31 mouse cellular contexts compared by ENCODE assay signal in the genomic region with DNA sequence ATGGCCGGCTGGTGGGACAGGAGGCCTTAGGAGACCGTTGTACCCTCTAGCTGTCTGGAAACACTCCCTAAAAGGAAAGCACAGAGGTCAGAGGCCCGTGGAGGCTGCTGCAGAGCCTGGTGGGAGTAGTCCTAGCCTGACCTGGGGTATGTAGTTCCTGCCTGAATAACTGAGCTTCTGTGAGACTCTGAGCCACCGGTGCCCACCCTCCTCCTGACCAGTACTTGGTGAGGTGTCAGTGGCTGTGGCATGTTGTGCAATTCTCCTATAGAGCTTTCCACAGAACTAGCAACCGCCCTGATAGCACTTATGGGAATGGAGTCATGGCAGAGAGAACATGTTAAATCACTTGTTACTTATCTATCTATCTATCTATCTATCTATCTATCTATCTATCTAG. TPM values are rescaled to one million over a fixed set of nuclear protein-coding genes. Genes with fewer than 3 reads are reported as not detected.
DNase-seq lines count a peak whose midpoint lies in the region; ATAC-seq and TF ChIP-seq lines count a peak whose summit lies in the region.
"Had no signal": no experiment of that assay in that cellular context is flagged by ENCODE, and none has a peak within 500 bp of the region (broad histone marks: within the 10 kb centered on the region; RNA-seq: fewer than 3 reads in every experiment).

No protein-coding gene starts in this region.

- H3K9me3 ChIP-seq in MEL (replicated peaks; ENCODE audit: insufficient read depth, low read length), result no peaks in the 10 kb centered on the region
- H3K9me3 ChIP-seq: embryonic facial prominence, embryonic 13.5 days; embryonic facial prominence, embryonic 15.5 days; forebrain, embryonic 13.5 days; forebrain, embryonic 15.5 days; G1E had no signal

- H3K9ac ChIP-seq in MEL (ENCODE audit: control insufficient read depth, low read depth, low read length, poor library complexity, severe bottlenecking), result no peak overlapping the region
- H3K9ac ChIP-seq: embryonic facial prominence, embryonic 13.5 days; embryonic facial prominence, embryonic 15.5 days; forebrain, embryonic 13.5 days; forebrain, embryonic 15.5 days; forebrain, postnatal 0 days had no signal

- peak; percentile 62 for ATAC-seq in granulocyte monocyte progenitor cell, adult 5-6 weeks (replicated peaks; ENCODE audit: poor library complexity, severe bottlenecking)
- ATAC-seq in megakaryocyte progenitor cell, adult 5-6 weeks (replicated peaks; ENCODE audit: poor library complexity), result peak; percentile 52
- ATAC-seq: CD4-positive, CD25-positive, alpha-beta regulatory T cell, adult 4 months; forebrain, embryonic 13.5 days; forebrain, embryonic 15.5 days; forebrain, postnatal 0 days had no signal

- TF ChIP-seq EP300 in MEL (IDR thresholded peaks at IDR 0.05; ENCODE audit: low read depth in 1 of 2, low read length in 2 of 2), result no peak

- H3K79me3 ChIP-seq in C2C12 (ENCODE audit: low read depth), result no peaks in the 10 kb centered on the region

- no peak overlapping the region for H3K4me3 ChIP-seq in C2C12 (ENCODE audit: insufficient read depth, poor library complexity, severe bottlenecking)
- H3K4me3 ChIP-seq in MEL (ENCODE audit: control insufficient read depth in 1 of 2, insufficient read depth in 1 of 2, low read depth in 2 of 2, low read length in 2 of 2), result no peak overlapping the region
- H3K4me3 ChIP-seq: embryonic facial prominence, embryonic 13.5 days; embryonic facial prominence, embryonic 15.5 days; erythroblast, embryonic 14.5 days; forebrain, embryonic 13.5 days; forebrain, embryonic 15.5 days had no signal

- H3K27me3 ChIP-seq in C2C12 (ENCODE audit: control insufficient read depth, insufficient read depth, insufficient read length), result peaks cover 24% of the 10 kb centered on the region
- H3K27me3 ChIP-seq in MEL (ENCODE audit: control insufficient read depth in 1 of 2, insufficient read depth in 2 of 2, low read length in 2 of 2), result no peaks in the 10 kb centered on the region
- H3K27me3 ChIP-seq: embryonic facial prominence, embryonic 13.5 days; embryonic facial prominence, embryonic 15.5 days; forebrain, embryonic 13.5 days; forebrain, embryonic 15.5 days had no signal

- DNase-seq in MEL (ENCODE audit: low read depth, low spot score), result no peak
- no peak for DNase-seq in urinary bladder, postnatal 10 days (ENCODE audit: low spot score)
- no peak for DNase-seq in frontal cortex, adult 2 months (ENCODE audit: extremely low spot score in 1 of 2, low spot score in 1 of 2)
- DNase-seq in lung, postnatal 36 days, result no peak
- DNase-seq: adrenal gland, adult 2 months; adrenal gland, postnatal 10 days; adrenal gland, postnatal 25 days; cerebellum, adult 11 months; cerebellum, adult 18-20 months; cerebellum, adult 8-10 months; cerebellum, adult 9-11 months; cerebellum, postnatal 14 days; cerebellum, postnatal 36 days; embryo, embryonic 11 days; forebrain, postnatal 0 days had no signal

- TF ChIP-seq POLR2A in MEL (IDR thresholded peaks at IDR 0.05; ENCODE audit: control insufficient read depth in 1 of 2, insufficient read depth in 1 of 2, low read depth in 1 of 2, low read length in 2 of 2, poor library complexity in 1 of 2), result peak in 1 of 2 experiments; percentile 24; a peak in 1 of 4 replicates

- H3ac ChIP-seq in C2C12 (ENCODE audit: control insufficient read depth, insufficient read length, low read depth), result no peak overlapping the region

- H3K4me1 ChIP-seq in MEL (ENCODE audit: control insufficient read depth in 1 of 2, insufficient read depth in 2 of 2, low read length in 2 of 2), result no peaks in the 10 kb centered on the region
- H3K4me1 ChIP-seq: embryonic facial prominence, embryonic 13.5 days; embryonic facial prominence, embryonic 15.5 days; forebrain, embryonic 13.5 days; forebrain, embryonic 15.5 days had no signal

- H3K27ac ChIP-seq in MEL (ENCODE audit: control insufficient read depth, low read depth, low read length), result no peak overlapping the region
- H3K27ac ChIP-seq: embryonic facial prominence, embryonic 13.5 days; embryonic facial prominence, embryonic 15.5 days; forebrain, embryonic 13.5 days; forebrain, embryonic 15.5 days had no signal

- no peaks in the 10 kb centered on the region for H3K79me2 ChIP-seq in C2C12 (ENCODE audit: control insufficient read depth, insufficient read depth)
- no peaks in the 10 kb centered on the region for H3K79me2 ChIP-seq in MEL (ENCODE audit: control insufficient read depth, insufficient read depth, low read length, poor library complexity)

- H3K36me3 ChIP-seq in C2C12 (ENCODE audit: control insufficient read depth, insufficient read depth) (no peaks in the 10 kb centered on the region), MEL (ENCODE audit: control insufficient read depth in 1 of 2, insufficient read depth in 2 of 2, low read length in 2 of 2) (peaks cover 0 to 2% of the 10 kb centered on the region in 2 experiments; a peak in 1 of 4 replicates)
- H3K36me3 ChIP-seq: embryonic facial prominence, embryonic 13.5 days; embryonic facial prominence, embryonic 15.5 days; forebrain, embryonic 15.5 days; G1E had no signal

- TF ChIP-seq RAD21 in MEL (IDR thresholded peaks at IDR 0.05; ENCODE audit: low read depth, low read length), result no peak

- TF ChIP-seq CTCF in C2C12 (IDR thresholded peaks at IDR 0.05; ENCODE audit: control insufficient read depth, insufficient read depth, insufficient read length), result no peak
- TF ChIP-seq CTCF in MEL (IDR thresholded peaks at IDR 0.05 in 2 of 3, conservative IDR thresholded peaks at IDR 0.05 in 1 of 3; ENCODE audit: control insufficient read depth in 1 of 3, insufficient read depth in 1 of 3, low read depth in 2 of 3, low read length in 3 of 3, poor library complexity in 1 of 3, severe bottlenecking in 1 of 3), result no peak

TF ChIP-seq in C2C12, 6 proteins besides CTCF, POLR2A, EP300 and RAD21:
- TF ChIP-seq MYOG (IDR thresholded peaks at IDR 0.05; ENCODE audit: control insufficient read depth, extremely low read depth, insufficient read length) (no peak), CEBPB (IDR thresholded peaks at IDR 0.05; ENCODE audit: low read depth) (peak; percentile 13)

TF ChIP-seq in MEL, 35 proteins besides CTCF, POLR2A, EP300 and RAD21:
- TF ChIP-seq MXI1 (IDR thresholded peaks at IDR 0.05; ENCODE audit: low read depth, low read length) (no peak), MYB (IDR thresholded peaks at IDR 0.05; ENCODE audit: low read depth, low read length) (0 out of 2 replicates have a peak, but pooled peaks have one; percentile 25), CHD2 (IDR thresholded peaks at IDR 0.05; ENCODE audit: low read length) (no peak), POLR2AphosphoS2 (IDR thresholded peaks at IDR 0.05; ENCODE audit: low read length) (peak; percentile 78), E2F4 (IDR thresholded peaks at IDR 0.05; ENCODE audit: borderline replicate concordance, low read depth, low read length) (no peak)
TF ChIP-seq in MEL: peak in this region for 2.

RNA-seq across cellular contexts. Expression of gene Sectm1a, which starts 5.4 kb away (rescaled TPM):
- polyA plus RNA-seq in C2C12 (2012; fragmentation: generic; extraction: Trizol), result not detected
- 19.8 and 22.0 TPM in 2 replicates for total RNA-seq in MEL (2012; rRNA removed)
- polyA plus RNA-seq in MEL (2012; ENCODE audit: insufficient read depth in 1 of 2, insufficient read length in 2 of 2, low read depth in 1 of 2, low replicate concordance in 2 of 2, missing spikeins in 1 of 2), result 10 to 100 TPM in 1 of 2 experiments, not detected in 1; 22.3 TPM
- total RNA-seq in granulocyte monocyte progenitor cell, adult 5-6 weeks (2014; fragmentation: Nextera tagmentation), result not detected in 2 replicates
- total RNA-seq in granulocyte monocyte progenitor cell, adult 5-6 weeks (2017), result not detected in 2 replicates
- total RNA-seq in megakaryocyte progenitor cell, adult 5-6 weeks (2015), result not detected in 2 replicates
- total RNA-seq in megakaryocyte progenitor cell, adult 5-6 weeks (2017), result not detected in 2 replicates
- 0.08 TPM in 1 of 2 replicates, not detected in the other for polyA plus RNA-seq in frontal cortex, adult 2 months (2012; rRNA removed)
- total RNA-seq: adrenal gland, adult 2 months; adrenal gland, postnatal 25 days; common myeloid progenitor, adult 5-6 weeks; forebrain, postnatal 0 days had no signal
- polyA plus RNA-seq: brain, embryonic 14.5 days; CD4-positive, CD25-positive, alpha-beta regulatory T cell, adult 4 months; embryonic facial prominence, embryonic 11.5 days; erythroblast, embryonic 14.5 days; forebrain, embryonic 11.5 days; forebrain, embryonic 13.5 days; forebrain, embryonic 15.5 days; forebrain, postnatal 0 days; G1E had no signal

RNA-seq across cellular contexts. Expression of gene Sectm1b, which starts 12.3 kb away (rescaled TPM):
- polyA plus RNA-seq in C2C12 (2012; fragmentation: generic; extraction: Trizol) (not detected), MEL (2012; ENCODE audit: insufficient read depth in 1 of 2, insufficient read length in 2 of 2, low read depth in 1 of 2, low replicate concordance in 2 of 2, missing spikeins in 1 of 2) (under 1 TPM in 1 of 2 experiments, not detected in 1; 0.14 TPM)
- not detected in 2 replicates for total RNA-seq in MEL (2012; rRNA removed)
- not detected in 2 replicates for total RNA-seq in granulocyte monocyte progenitor cell, adult 5-6 weeks (2014; fragmentation: Nextera tagmentation)
- not detected in 2 replicates for total RNA-seq in granulocyte monocyte progenitor cell, adult 5-6 weeks (2017)
- not detected in 2 replicates for total RNA-seq in megakaryocyte progenitor cell, adult 5-6 weeks (2015)
- total RNA-seq in megakaryocyte progenitor cell, adult 5-6 weeks (2017), result not detected in 2 replicates
- not detected in 2 replicates for polyA plus RNA-seq in frontal cortex, adult 2 months (2012; rRNA removed)
- total RNA-seq: adrenal gland, adult 2 months; adrenal gland, postnatal 10 days; adrenal gland, postnatal 25 days; CH12.LX; common myeloid progenitor, adult 5-6 weeks; forebrain, postnatal 0 days had no signal
- polyA plus RNA-seq: adrenal gland, adult 2 months; brain, embryonic 14.5 days; CD4-positive, CD25-positive, alpha-beta regulatory T cell, adult 4 months; embryonic facial prominence, embryonic 11.5 days; erythroblast, embryonic 14.5 days; forebrain, embryonic 11.5 days; forebrain, embryonic 13.5 days; forebrain, embryonic 15.5 days; forebrain, postnatal 0 days; G1E had no signal

RNA-seq across cellular contexts. Expression of gene Cd7, which starts 36.4 kb away (rescaled TPM):
- polyA plus RNA-seq in C2C12 (2012; fragmentation: generic; extraction: Trizol) (not detected), MEL (2012; ENCODE audit: insufficient read depth in 1 of 2, insufficient read length in 2 of 2, low read depth in 1 of 2, low replicate concordance in 2 of 2, missing spikeins in 1 of 2) (under 1 TPM in 1 of 2 experiments, not detected in 1; 0.33 TPM)
- 0.39 and 0.58 TPM in 2 replicates for total RNA-seq in MEL (2012; rRNA removed)
- total RNA-seq in granulocyte monocyte progenitor cell, adult 5-6 weeks (2014; fragmentation: Nextera tagmentation), result 6.1 TPM in 1 of 2 replicates, not detected in the other
- total RNA-seq in granulocyte monocyte progenitor cell, adult 5-6 weeks (2017), result not detected in 2 replicates
- total RNA-seq in megakaryocyte progenitor cell, adult 5-6 weeks (2015), result 0.44 and 0.59 TPM in 2 replicates
- total RNA-seq in megakaryocyte progenitor cell, adult 5-6 weeks (2017), result 0.29 TPM in 1 of 2 replicates, not detected in the other
- 1.5 and 1.8 TPM in 2 replicates for polyA plus RNA-seq in frontal cortex, adult 2 months (2012; rRNA removed)
- total RNA-seq: adrenal gland, postnatal 25 days; forebrain, postnatal 0 days; G1E had no signal
- polyA plus RNA-seq: embryonic facial prominence, embryonic 11.5 days; erythroblast, embryonic 14.5 days; forebrain, embryonic 11.5 days; forebrain, embryonic 13.5 days; forebrain, embryonic 15.5 days; forebrain, postnatal 0 days; G1E had no signal

RNA-seq across cellular contexts. Expression of gene Tex19.2, which starts 42.8 kb away (rescaled TPM):
- 0.04 TPM for polyA plus RNA-seq in C2C12 (2012; fragmentation: generic; extraction: Trizol)
- 44.7 and 45.7 TPM in 2 replicates for total RNA-seq in MEL (2012; rRNA removed)
- 10 to 100 TPM in 1 of 2 experiments, not detected in 1; 34.5 TPM for polyA plus RNA-seq in MEL (2012; ENCODE audit: insufficient read depth in 1 of 2, insufficient read length in 2 of 2, low read depth in 1 of 2, low replicate concordance in 2 of 2, missing spikeins in 1 of 2)
- not detected in 2 replicates for total RNA-seq in granulocyte monocyte progenitor cell, adult 5-6 weeks (2014; fragmentation: Nextera tagmentation)
- total RNA-seq in granulocyte monocyte progenitor cell, adult 5-6 weeks (2017), result not detected in 2 replicates
- total RNA-seq in megakaryocyte progenitor cell, adult 5-6 weeks (2015), result not detected in 2 replicates
- 0.71 TPM in 1 of 2 replicates, not detected in the other for total RNA-seq in megakaryocyte progenitor cell, adult 5-6 weeks (2017)
- polyA plus RNA-seq in frontal cortex, adult 2 months (2012; rRNA removed), result not detected in 2 replicates
- total RNA-seq: adrenal gland, adult 2 months; adrenal gland, postnatal 10 days; adrenal gland, postnatal 25 days; adrenal gland, postnatal 4 days; common myeloid progenitor, adult 5-6 weeks; forebrain, postnatal 0 days had no signal
- polyA plus RNA-seq: adrenal gland, adult 2 months; brain, embryonic 14.5 days; CD4-positive, CD25-positive, alpha-beta regulatory T cell, adult 4 months; embryonic facial prominence, embryonic 11.5 days; embryonic facial prominence, embryonic 13.5 days; embryonic facial prominence, embryonic 15.5 days; erythroblast, embryonic 14.5 days; forebrain, embryonic 11.5 days; forebrain, embryonic 13.5 days; forebrain, embryonic 15.5 days; forebrain, postnatal 0 days had no signal

Comparison
In these comparisons a context has a peak if more than half of its experiments do, and no peak if none do; other contexts are left out.
1. RNA of gene Sectm1a, which starts 5.4 kb away (total RNA-seq): 19.8 to 22.0 TPM in MEL; not detected in granulocyte monocyte progenitor cell, adult 5-6 weeks and not detected in megakaryocyte progenitor cell, adult 5-6 weeks; every median in the first group is over 10 times any median in the second.